Mouse (Mus musculus) forebrain, embryonic 12.5 days (tissue): ENCODE results near the gene Cplx2. TPM values are rescaled to one million over a fixed set of nuclear protein-coding genes. Genes with fewer than 3 reads are reported as not detected.
A peak's percentile ranks its signal among the peaks of the same experiment; 100 is the strongest.

ENCODE experiments used
- ATAC-seq: fragments of 200-750 bp; cut with Nextera tagmentation; 2 replicates; pipeline ENCODE4 v1.8.0; 2017; ENCODE audit warnings: moderate TSS enrichment; ENCODE audit not compliant: low FRiP score
- H3K27ac ChIP-seq: fragments of 300-500 bp; sonication (generic); 2 replicates; pipeline ENCODE4 v1.5.1; 2016; ENCODE audit warnings: mild to moderate bottlenecking
- H3K27me3 ChIP-seq: fragments of 300-500 bp; sonication (generic); 2 replicates; pipeline ENCODE4 v1.6.1; 2016; ENCODE audit warnings: mild to moderate bottlenecking
- H3K36me3 ChIP-seq: fragments of 300-500 bp; sonication (generic); replicated peaks from 2 replicates; pipeline ENCODE4 v1.6.1; 2016; ENCODE audit warnings: mild to moderate bottlenecking
- H3K4me1 ChIP-seq: fragments of 300-500 bp; sonication (generic); 2 replicates; pipeline ENCODE4 v1.6.1; 2016
- H3K4me2 ChIP-seq: fragments of 300-500 bp; sonication (generic); 2 replicates; pipeline ENCODE4 v1.6.1; 2016; ENCODE audit warnings: mild to moderate bottlenecking, moderate library complexity
- H3K4me3 ChIP-seq: fragments of 300-500 bp; sonication (generic); replicated peaks from 2 replicates; pipeline ENCODE4 v1.5.1; 2016; ENCODE audit warnings: mild to moderate bottlenecking
- H3K9ac ChIP-seq: fragments of 300-500 bp; sonication (generic); 2 replicates; pipeline ENCODE4 v1.6.1; 2016; ENCODE audit warnings: mild to moderate bottlenecking
- H3K9me3 ChIP-seq: fragments of 300-500 bp; sonication (generic); 2 replicates; pipeline ENCODE4 v1.6.1; 2016
- WGBS: fragments of 180-500 bp; shearing (Covaris S2); methylation state at CpG from one replicate; pipeline ENCODE4 v1.1.7; 2016; 5-methylcytosine and 5-hydroxymethylcytosine counted together
- polyA plus RNA-seq: library from polyadenylated mRNA; unstranded; fragments of >200 nt; fragmentation: Nextera tagmentation; extraction: Ambion mirVana; gene quantifications from 2 replicates; pipeline ENCODE4 v1.2.1, GENCODE M21; 2016

The Cplx2 gene
- polyA plus RNA-seq, 1 experiment from 2014 or later: 14.9 TPM

- Histone ChIP-seq H3K4me2 (peak overlapping the region; percentile 15), H3K9ac (no peak overlapping the region), H3K27me3 (peaks cover 24% of the 10 kb centered on the region)
These were observed 3.1 kb downstream of the Cplx2 start for GRCm38 (mm10) chr13:54374106-54374706.

GRCm38 (mm10) chr13:54375497-54376495 is 4.6 kb downstream of the Cplx2 start:
- H3K9me3 ChIP-seq: no peaks in the 10 kb centered on the region
- H3K27me3 ChIP-seq: peaks cover 10% of the 10 kb centered on the region; the same call in 1 of the 2 replicates
- no peak overlapping the region for H3K4me3 ChIP-seq
- ATAC-seq: no peak
- WGBS: 76% methylated on average over 11 of the region's 11 CpGs
- no peak overlapping the region for H3K9ac ChIP-seq
- 0 out of 2 replicates have a peak, but pooled peaks cover 7% of the 10 kb centered on the region for H3K36me3 ChIP-seq
- H3K27ac ChIP-seq: no peak overlapping the region
- H3K4me2 ChIP-seq: no peak overlapping the region
- H3K4me1 ChIP-seq: peaks cover 39% of the 10 kb centered on the region

More at GRCm38 (mm10) chr13:54374106-54374706, 3.1 kb downstream of the Cplx2 start:
- Histone ChIP-seq H3K4me1 (peaks cover 52% of the 10 kb centered on the region), H3K9me3 (no peaks in the 10 kb centered on the region), H3K27ac (0 out of 2 replicates have a peak overlapping the region, but pooled peaks have one; percentile 19), H3K36me3 (no peaks in the 10 kb centered on the region), H3K4me3 (no peak overlapping the region)
- WGBS: 44% methylated on average over 9 of the region's 9 CpGs
- ATAC-seq: no peak

DNA sequence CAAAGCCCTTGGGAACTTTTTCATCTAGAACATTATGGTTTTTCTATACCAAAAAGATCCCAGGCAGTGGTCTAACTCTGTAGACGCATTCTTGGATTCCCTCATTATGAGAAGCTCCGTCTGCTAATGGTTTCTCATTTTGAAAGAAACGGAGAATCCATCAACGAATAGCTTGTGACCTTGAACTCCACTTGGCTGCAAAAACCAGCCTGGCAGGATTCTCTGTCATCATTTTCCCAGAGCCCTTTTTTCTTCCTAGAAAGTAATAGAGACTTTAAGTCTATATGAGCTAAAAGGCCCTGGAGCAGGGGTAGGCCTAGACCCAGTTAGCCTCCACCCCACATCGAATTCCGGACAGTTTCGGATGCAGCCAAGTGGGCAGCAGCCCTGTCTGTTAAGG is 5.6 kb downstream of the Cplx2 start:
- 89% methylated on average over 7 of the region's 7 CpGs for WGBS
- ATAC-seq: no peak
- Histone ChIP-seq H3K4me1 (peaks cover 31% of the 10 kb centered on the region), H3K36me3 (peaks cover 8% of the 10 kb centered on the region; the same call in 1 of the 2 replicates), H3K27ac (no peak overlapping the region), H3K9ac (no peak overlapping the region), H3K4me2 (no peak overlapping the region), H3K4me3 (no peak overlapping the region), H3K9me3 (no peaks in the 10 kb centered on the region), H3K27me3 (peaks cover 10% of the 10 kb centered on the region; the same call in 1 of the 2 replicates)

- Histone ChIP-seq H3K9me3 (no peaks in the 10 kb centered on the region), H3K9ac (no peak overlapping the region), H3K4me1 (peaks cover 18% of the 10 kb centered on the region), H3K27me3 (0 out of 2 replicates have a peak, but pooled peaks cover 4% of the 10 kb centered on the region), H3K4me3 (no peak overlapping the region), H3K4me2 (no peak overlapping the region), H3K36me3 (peaks cover 8% of the 10 kb centered on the region; the same call in 1 of the 2 replicates), H3K27ac (no peak overlapping the region)
- ATAC-seq: no peak
- WGBS: 68% methylated on average over 3 of the region's 3 CpGs
These were observed 6.9 kb downstream of the Cplx2 start for GRCm38 (mm10) chr13:54378051-54378450.

GRCm38 (mm10) chr13:54380421-54380820 is 9.3 kb downstream of the Cplx2 start:
- Histone ChIP-seq H3K9me3 (no peaks in the 10 kb centered on the region), H3K9ac (no peak overlapping the region), H3K36me3 (peaks cover 8% of the 10 kb centered on the region; the same call in 1 of the 2 replicates), H3K4me3 (no peak overlapping the region), H3K4me1 (peaks cover 17% of the 10 kb centered on the region), H3K27me3 (no peaks in the 10 kb centered on the region), H3K4me2 (no peak overlapping the region), H3K27ac (no peak overlapping the region)
- ATAC-seq: no peak
- 80% methylated on average over 5 of the region's 5 CpGs for WGBS

DNA sequence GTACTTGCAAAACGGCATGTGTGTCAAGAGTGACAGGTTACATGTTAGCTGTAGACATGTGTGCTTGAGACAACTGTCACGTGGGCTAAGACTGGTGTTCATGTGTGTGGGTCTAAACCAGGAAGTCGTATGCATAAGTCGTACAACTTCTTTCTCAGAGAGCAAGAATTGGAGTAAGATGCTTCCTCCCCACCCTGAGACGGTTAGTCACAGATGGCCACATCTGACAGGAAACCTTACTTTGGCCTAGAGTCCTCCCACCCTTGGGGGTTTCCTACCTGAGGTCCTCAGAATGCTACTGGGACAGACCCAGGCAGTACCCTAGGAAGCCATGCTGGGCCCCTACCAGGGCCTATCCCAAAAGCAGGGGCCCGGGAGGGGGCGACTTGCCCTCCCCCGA is 10.2 kb downstream of the Cplx2 start:
- no peak overlapping the region for H3K9ac ChIP-seq
- H3K4me1 ChIP-seq: peaks cover 15% of the 10 kb centered on the region
- H3K36me3 ChIP-seq: peaks cover 8% of the 10 kb centered on the region; the same call in 1 of the 2 replicates
- no peak overlapping the region for H3K4me2 ChIP-seq
- ATAC-seq: no peak
- no peak overlapping the region for H3K27ac ChIP-seq
- H3K9me3 ChIP-seq: no peaks in the 10 kb centered on the region
- no peaks in the 10 kb centered on the region for H3K27me3 ChIP-seq
- H3K4me3 ChIP-seq: no peak overlapping the region
- WGBS: 89% methylated on average over 8 of the region's 8 CpGs

DNA sequence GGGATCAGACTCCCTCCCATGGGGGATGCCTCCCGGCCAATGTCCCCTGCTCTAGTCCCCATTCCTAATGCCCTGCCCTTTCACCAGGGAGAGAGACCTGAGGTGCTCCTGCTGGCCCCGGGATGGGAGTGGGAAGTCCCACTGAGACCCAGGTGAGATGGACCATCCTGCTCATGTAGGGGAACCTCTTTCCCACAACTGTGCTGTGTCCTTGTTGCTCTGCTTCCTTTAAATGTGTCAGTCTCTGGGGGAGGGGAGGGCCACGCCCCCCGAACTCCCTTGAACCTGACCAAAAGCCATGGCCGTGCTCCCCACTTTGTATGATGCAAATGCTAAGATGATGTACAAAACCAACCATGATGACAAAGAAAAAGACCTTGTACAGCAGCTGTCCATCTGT is 12.4 kb downstream of the Cplx2 start:
- Histone ChIP-seq H3K9me3 (no peaks in the 10 kb centered on the region), H3K4me2 (no peak overlapping the region), H3K4me1 (peaks cover 26% of the 10 kb centered on the region), H3K9ac (no peak overlapping the region), H3K27ac (no peak overlapping the region), H3K27me3 (no peaks in the 10 kb centered on the region), H3K36me3 (peaks cover 8% of the 10 kb centered on the region; the same call in 1 of the 2 replicates), H3K4me3 (no peak overlapping the region)
- WGBS: 89% methylated on average over 5 of the region's 5 CpGs
- no peak for ATAC-seq

DNA sequence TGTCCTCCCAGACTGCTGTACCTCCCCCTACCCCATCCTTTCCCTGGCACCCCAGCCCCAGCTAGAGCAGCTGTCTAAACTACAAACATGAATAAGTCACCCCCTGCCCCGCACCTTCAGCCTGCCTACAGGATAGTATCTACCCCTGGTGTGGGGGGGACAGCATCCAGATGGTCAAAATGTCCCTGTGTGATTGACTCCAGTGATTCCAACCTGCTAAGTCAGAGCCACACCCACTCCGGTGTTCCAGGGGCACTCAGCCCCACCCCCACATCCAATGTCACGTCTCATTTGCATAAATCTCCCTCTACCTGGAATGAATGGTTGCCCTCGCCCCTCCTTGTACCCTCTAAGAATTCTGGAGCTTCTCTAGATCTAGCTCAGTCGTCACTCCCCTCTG is 13.4 kb downstream of the Cplx2 start:
- H3K27ac ChIP-seq: no peak overlapping the region

DNA sequence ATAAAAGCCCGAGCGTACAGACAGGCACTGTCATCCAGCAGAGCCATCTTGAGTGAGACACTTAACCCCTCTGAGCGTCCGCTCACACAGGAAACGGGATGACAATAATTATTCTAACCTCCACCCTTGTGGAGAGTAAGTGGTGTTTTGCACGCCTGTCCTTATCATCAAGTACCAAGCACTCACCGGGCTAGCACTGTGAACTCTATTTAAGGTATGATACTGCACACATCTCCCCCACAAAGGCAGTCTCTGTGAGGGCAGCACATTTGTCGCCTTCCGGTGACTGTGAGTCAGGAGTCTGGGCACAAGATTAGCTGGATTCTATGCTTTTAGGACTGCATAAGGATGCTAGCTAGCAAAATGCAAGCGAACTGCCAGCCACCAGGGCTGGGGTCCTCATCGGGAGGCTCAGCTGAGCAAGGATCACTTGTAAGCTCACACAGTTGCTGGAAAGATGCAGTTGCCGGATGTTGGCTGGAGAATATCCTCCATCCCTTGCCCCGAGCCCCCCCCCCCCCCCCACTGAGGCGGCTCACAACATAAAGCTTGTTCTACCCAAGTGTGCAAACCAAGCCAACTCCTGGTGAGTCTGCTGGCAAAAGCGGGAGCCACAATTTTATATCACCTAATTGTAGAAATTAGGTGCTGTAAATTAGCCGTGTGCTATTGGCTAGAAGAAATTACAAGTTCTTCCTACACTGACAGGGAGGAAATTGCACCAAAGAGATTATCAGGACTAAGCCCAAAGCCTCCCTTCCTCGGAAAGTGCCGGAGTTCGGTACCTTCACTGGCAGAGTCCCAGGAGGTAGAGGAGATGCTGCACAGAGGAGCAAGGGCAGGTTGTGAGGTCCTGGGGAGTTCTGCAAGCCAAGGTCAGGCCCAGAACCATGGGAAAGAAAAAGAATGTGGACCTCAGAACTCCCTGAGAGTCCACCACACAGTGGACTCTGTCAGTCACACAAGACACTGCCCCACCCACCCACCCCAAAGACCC is 14.2 kb downstream of the Cplx2 start:
- H3K4me1 ChIP-seq: peaks cover 29% of the 10 kb centered on the region
- H3K27ac ChIP-seq: no peak overlapping the region; the same call in 1 of the 2 replicates
- no peak overlapping the region for H3K4me3 ChIP-seq
- no peak overlapping the region for H3K9ac ChIP-seq
- WGBS: 74% methylated on average over 19 of the region's 19 CpGs
- peaks cover 6% of the 10 kb centered on the region; the same call in 1 of the 2 replicates for H3K36me3 ChIP-seq
- no peak for ATAC-seq
- H3K4me2 ChIP-seq: no peak overlapping the region; the same call in 1 of the 2 replicates
- no peaks in the 10 kb centered on the region for H3K27me3 ChIP-seq
- no peaks in the 10 kb centered on the region for H3K9me3 ChIP-seq

More for the DNA sequence above, 13.4 kb downstream of the Cplx2 start:
- WGBS: 33% methylated on average over 5 of the region's 5 CpGs
- Histone ChIP-seq H3K4me1 (peaks cover 26% of the 10 kb centered on the region), H3K9ac (no peak overlapping the region), H3K9me3 (no peaks in the 10 kb centered on the region), H3K27me3 (no peaks in the 10 kb centered on the region), H3K4me2 (no peak overlapping the region; the same call in 1 of the 2 replicates), H3K36me3 (peaks cover 8% of the 10 kb centered on the region; the same call in 1 of the 2 replicates), H3K4me3 (no peak overlapping the region)
- ATAC-seq: 0 out of 2 replicates have a peak, but pooled peaks have one; percentile 21

GRCm38 (mm10) chr13:54389971-54390564 is 18.9 kb downstream of the Cplx2 start:
- Histone ChIP-seq H3K27ac (peak overlapping the region; percentile 47), H3K36me3 (no peaks in the 10 kb centered on the region), H3K4me1 (peaks cover 17% of the 10 kb centered on the region), H3K4me2 (no peak overlapping the region), H3K27me3 (no peaks in the 10 kb centered on the region), H3K4me3 (no peak overlapping the region), H3K9ac (no peak overlapping the region), H3K9me3 (no peaks in the 10 kb centered on the region)
- WGBS: 57% methylated on average over 8 of the region's 8 CpGs
- peak; percentile 27; the same call in 1 of the 2 replicates for ATAC-seq

DNA sequence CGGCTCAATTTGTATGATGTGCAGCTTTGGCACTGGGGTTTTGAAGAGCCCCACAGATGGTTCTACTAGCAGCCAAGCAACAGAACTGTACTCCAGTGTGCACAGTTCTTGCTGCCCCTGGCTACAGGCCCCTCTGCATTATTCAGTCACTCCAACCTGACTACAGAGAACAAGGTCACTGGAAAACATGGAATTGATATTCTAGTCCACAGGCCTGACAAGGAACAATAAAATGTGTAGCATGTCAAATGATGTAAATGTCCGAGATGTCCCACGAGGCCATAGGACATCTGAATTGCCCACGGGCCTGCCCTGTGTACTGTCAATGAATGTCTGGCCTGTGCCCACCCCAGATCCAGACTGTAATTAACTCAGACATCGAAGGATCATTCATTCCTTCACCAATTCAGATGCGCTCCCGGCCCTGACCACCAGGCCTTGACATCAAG is 19.4 kb downstream of the Cplx2 start:
- Histone ChIP-seq H3K27ac (peak overlapping the region; percentile 47), H3K27me3 (no peaks in the 10 kb centered on the region), H3K9me3 (no peaks in the 10 kb centered on the region), H3K36me3 (no peaks in the 10 kb centered on the region), H3K4me3 (no peak overlapping the region), H3K4me1 (peaks cover 14% of the 10 kb centered on the region; the same call in 1 of the 2 replicates), H3K9ac (no peak overlapping the region), H3K4me2 (no peak overlapping the region)
- whole genome bisulfite sequencing: 90% methylated on average over 7 of the region's 7 CpGs
- no peak for ATAC-seq
